Mouse (Mus musculus) adrenal gland, postnatal 14 days (tissue): ENCODE measurements around the gene Fbxw22. TPM values are rescaled to one million over a fixed set of nuclear protein-coding genes. Genes with fewer than 3 reads are reported as not detected.
"Not testable (repeated sequence)": the region's sequence is repeated elsewhere in the genome, so short reads cannot be mapped to it uniquely, and the experiment has no call there.

Experiments used
- DNase-seq: peaks from one replicate; pipeline ENCODE4 v3.0.0; 2021; ENCODE audit warnings: mixed read lengths
- long read RNA-seq, 2 experiments: library from polyadenylated mRNA; stranded (forward); transcript quantifications; one replicate each; pipeline ENCODE4 v2.0.0; 2021
- total RNA-seq: library from RNA; stranded (reverse); gene quantifications from 2 replicates; pipeline ENCODE4 v1.2.3, GENCODE M21; 2021

Fbxw22 gene
- not detected in 2 replicates for total RNA-seq
- long read RNA-seq, experiment 1: 0 reads
- long read RNA-seq, experiment 2: 0 reads

- not testable (repeated sequence) for DNase-seq
These were observed at the start of gene Fbxw22 for GRCm38 (mm10) chr9:109404196-109404595. Gene Fbxw22, minus strand, starts transcription at chr9:109404296.

- DNase-seq: no peak
These were observed 44.9 kb upstream of the Fbxw22 start, which contains the start of gene Fbxw16 for GRCm38 (mm10) chr9:109449040-109449439. Gene Fbxw16, minus strand, starts transcription at chr9:109449140.

GRCm38 (mm10) chr9:109432956-109433355, 28.9 kb upstream of the Fbxw22 start:
- peak; percentile 37 for DNase-seq

- DNase-seq: not testable (repeated sequence)
These were observed 64.5 kb downstream of the Fbxw22 start, which contains the start of gene Fbxw28 for GRCm38 (mm10) chr9:109339559-109339958. Gene Fbxw28, minus strand, starts transcription at chr9:109339659.

Other genes with a start within 250 kb of the Fbxw22 start
- gene Fbxw21, start 242.3 kb downstream of the Fbxw22 start, total RNA-seq: not detected in 2 replicates
- not detected in 2 replicates for gene Fbxw13, start 208.3 kb downstream of the Fbxw22 start, total RNA-seq
- not detected in 2 replicates for gene Fbxw20, start 169.5 kb downstream of the Fbxw22 start, total RNA-seq
- gene Fbxw14, start 116.6 kb downstream of the Fbxw22 start, total RNA-seq: not detected in 2 replicates
- gene Fbxw28, start 64.6 kb downstream of the Fbxw22 start, total RNA-seq: not detected in 2 replicates
- not detected in 2 replicates for gene Fbxw16, start 44.8 kb upstream of the Fbxw22 start, total RNA-seq
- not detected in 2 replicates for gene Fbxw19, start 91.6 kb upstream of the Fbxw22 start, total RNA-seq
- gene Fbxw15, start 164.0 kb upstream of the Fbxw22 start, total RNA-seq: not detected in 2 replicates
- gene Fbxw24, start 221.8 kb upstream of the Fbxw22 start, total RNA-seq: not detected in 2 replicates